Mouse (Mus musculus): ENCODE data around the gene Cpeb3.

DNA sequence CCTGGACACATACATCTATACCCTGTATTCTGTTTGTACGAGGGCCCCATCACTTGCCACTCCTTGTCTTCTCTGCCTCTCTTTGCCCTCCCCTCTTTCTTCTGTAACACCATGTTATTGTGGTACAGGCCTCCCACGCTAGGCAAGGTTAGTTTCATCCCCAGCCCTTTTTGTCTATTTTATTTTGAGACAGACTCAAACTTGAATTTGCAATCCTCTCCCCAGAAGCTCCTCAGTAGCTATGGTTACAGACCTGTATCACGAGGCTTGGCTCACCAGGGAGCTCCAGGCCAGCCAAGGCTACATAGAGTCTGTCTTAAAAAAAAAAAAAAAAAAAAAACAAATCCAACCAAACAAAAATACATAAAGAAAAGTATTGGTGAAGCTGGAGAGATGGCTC, 123.9 kb downstream of the Cpeb3 start:
- TF ChIP-seq TAL1 (IDR thresholded peaks at IDR 0.05; ENCODE audit: low read length) (no peak), GATA1 (IDR thresholded peaks at IDR 0.05; ENCODE audit: low read length) (no peak)
